Mouse (Mus musculus) cerebellum, postnatal 25 days (tissue): ENCODE measurements at regions not wholly inside any gene's neighbourhood (a gene's known extent, or its start where the extent isn't known, plus 50 kb on each side); places are given as distances from the start of the nearest gene placed in this dataset.

Experiments
- DNase-seq, 2 experiments: peaks; one replicate each; pipeline ENCODE4 v3.0.0; 2021; ENCODE audit warnings: mixed read lengths in 2 of 2

DNA sequence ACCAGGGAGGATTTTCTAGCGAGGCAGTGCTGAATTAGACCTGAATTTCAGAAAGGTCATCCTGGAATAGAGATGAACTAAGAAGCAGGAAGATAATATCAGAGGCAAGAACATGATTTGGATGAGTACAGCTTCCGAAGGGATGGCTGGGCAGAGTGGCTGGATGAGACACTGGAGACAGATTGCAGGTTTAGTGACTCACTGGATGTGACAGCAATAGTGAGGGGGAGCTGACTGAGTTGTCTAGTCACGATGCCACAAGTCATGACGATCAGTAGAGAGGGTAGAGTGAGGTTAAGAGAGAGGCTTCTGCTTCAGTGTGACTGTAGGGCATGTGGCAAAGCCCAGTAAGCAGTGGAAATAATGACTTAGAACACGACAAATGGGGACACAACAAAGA is 181.3 kb upstream of the Npy start:
- DNase-seq = no peak

DNA sequence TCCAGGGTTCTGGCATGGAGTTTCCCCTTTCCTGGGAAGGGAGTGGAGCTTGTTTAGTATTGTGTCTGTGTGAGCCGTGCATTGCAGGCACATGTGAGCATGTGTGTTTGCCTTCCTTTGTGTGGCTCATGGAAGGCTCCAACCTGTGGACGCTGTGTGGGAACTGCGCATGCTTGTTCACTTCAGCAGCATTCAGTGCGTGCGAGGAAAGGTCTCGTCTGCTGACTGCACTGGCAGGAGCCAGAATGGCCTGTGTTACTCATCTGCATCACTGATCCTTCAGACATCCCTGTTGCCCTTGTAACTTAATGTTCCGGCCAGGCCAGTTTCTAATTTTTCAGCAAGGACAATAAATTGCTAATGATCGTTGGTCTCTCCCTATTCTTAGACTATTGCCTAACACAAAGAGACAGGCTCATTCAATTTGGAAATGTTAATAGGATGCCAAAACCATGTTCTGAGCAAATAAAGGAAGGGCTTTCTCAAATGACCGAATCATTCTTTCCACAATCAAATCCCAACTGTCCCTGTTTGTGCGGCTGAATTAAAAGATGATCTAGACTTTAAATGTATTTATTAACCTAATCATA is 167.9 kb upstream of the Npy start:
- no peak for DNase-seq

DNA sequence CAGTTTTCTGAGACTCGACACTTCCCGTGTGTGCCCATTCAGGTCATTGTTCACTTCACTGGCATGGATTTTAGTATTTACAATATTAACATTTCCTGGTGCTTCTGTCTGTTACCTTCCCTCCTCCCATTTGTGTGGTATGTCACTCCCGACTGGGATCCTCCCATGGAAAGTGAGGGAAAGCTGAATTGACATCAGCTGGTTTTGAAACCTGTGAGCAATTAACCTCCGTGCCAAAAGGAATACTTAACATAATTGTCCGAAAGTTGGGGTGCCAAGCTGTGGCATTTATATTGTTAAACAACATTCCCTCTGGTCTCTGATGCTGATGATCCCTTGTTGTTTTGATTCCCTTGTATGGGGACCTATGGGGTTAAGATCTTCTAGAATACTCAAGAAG is 167.3 kb upstream of the Npy start:
- DNase-seq = no peak

DNA sequence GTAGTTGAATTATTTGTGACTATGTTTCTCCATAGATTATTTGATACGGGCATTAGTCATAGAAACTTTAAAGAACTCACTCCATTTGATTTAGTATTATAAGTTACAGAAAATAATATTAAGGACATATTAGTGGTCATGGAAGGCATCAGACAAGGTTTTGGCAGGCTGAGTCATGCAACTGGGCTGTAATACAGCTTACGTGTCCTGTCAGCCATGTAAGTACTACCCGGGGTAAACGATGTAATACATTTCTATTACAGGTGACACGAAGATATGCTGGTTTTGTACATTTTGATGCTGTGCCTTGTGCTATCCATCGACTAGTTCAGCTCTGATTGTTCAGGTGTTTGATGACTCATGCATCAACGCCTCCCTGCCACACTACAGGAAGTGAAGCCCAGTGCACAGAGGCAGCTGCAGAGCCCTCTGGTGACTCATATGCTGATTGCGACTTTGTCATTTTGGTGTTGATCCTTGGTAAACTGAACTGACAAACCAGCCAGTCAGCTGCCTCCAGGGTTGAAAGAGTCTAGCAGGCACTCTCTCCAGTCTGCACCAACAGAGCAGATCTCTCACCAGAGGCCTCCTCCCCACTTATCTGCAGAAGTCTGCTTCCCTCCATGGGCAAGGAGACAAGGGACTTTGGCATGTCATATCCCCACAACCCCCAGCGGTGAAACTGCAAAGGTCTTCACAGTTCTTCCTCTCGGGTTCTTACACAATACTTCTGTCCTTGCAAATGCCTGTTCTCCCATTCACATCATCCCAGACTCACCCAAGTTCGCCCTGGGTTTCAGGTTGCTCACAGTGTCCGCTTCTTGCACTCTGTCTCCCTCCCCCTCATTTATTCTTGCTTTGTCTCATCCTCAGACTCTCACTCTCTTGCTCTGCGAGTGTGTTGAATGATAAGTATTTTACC is 165.9 kb upstream of the Npy start:
- DNase-seq = no peak

DNA sequence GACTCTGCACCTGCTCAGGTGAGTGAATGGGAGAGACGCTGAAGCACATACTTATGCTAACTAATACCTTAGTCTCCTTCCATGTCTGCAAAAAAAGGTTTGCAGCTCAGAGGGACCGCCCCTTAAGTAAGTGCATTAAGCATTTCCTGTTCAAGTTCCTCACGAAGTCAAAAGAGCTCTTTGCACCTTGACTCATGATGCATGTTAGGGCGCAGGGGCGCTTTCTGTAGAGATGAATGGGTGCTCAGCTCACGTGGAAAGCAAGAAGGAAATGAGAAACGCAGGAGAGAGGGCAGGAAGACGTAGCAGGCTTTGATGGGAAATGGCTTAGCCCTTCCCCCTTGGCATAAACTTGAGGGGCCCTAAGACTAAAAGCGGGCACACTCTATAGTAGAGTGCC is 164.5 kb upstream of the Npy start:
- DNase-seq = no peak

DNA sequence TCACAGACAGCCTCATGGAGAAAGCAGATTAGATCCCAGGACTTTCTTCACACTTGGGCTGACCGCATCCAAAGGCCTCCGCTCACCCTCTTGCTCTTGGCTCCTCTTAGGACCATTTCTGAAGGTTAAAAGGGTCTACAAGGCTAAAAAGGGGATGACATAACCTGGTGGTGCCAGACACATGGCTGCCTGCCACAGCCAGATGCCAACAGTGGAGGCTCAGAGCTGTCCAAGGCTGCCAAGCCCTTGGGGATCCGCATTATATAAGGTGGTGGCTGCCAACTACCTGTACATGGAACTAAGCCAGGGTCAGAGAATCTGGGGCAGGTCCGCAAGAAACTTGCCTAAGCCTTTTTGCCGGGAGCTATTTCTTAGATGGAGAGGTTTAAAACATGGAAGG is 151.5 kb upstream of the Npy start:
- DNase-seq = peak; percentile 63 to 71

DNA sequence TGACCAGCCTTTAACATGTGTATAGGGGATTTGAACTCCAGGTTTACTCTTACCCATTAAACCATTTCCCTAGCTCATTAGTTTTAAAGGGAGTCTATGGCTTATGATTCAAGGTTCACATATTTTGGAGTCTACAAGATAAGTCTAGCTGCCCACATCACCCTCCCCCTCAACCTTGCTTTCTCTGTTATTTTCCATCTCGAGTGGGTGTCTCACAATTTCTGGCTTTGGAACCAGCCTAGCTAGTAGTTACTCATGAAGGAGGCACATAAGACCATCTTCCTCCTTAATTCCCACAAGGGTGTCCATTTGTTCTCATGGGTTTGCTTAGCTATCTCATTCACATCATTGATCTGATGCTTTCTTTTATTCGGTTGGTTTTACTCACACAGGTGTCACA is 150.6 kb upstream of the Npy start:
- DNase-seq = no peak

DNA sequence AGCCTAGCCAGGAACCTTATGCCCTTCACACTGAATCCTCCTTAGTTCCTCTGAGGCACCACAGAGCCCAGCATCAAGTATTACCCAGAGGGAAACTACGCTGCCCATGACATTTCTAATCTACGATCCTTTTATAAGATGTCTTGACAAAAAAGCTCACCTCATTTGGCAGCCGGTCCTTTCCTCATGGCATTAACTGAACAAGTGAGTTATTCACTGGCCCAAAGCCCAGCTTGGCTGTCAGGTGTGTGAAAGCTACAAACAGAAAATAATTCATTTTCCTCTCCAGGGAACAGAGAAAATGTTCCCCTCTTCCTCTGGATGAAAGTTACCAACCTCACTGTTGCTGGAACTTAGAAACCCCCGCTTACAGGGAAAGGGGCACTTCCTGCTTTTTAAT is 135.7 kb upstream of the Npy start:
- peak in 1 of 2 experiments; percentile 53 for DNase-seq

DNA sequence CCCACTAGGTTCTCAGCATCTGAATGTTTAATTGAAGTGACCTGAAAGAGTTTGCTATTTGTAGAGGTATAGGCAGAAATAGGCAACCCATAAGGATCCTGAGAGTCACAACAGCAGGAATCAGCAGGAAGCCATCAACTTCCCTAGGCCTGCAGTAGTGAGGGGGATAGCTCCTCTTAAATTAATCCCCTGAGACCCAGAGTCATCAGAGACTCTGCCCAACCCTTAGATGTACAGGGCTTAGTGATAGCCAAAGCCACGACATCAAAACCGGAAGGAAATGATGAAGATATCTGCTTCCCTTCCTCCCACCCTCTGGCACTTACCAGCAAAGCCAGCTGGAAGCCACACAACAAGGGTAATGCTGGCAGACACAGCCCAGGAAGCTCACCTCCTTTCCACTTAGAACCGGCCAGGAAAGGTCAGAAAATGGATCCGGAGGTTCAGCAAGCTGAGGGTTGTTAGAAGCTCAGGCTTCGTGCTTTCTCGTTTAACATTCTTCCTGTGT is 130.4 kb upstream of the Npy start:
- DNase-seq = peak; percentile 14 to 28

DNA sequence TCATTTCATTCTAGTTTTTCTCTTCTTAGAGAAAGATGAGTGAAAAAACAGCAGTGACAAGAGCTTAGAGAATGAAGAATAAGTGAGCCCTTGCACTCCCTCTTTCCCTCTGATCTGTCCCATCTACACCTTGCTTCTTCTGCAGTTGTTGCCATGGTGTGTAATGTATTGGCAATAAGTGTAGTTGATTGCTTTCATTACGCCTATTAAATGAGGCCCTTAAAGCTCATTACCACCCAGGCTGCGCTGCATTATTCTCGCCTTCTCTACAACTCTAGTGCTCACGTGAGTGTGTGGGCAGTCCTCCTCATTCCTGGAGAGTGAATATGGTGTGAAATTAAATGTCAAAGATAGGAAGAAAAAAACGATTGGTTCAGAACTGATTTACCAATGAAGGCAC is 127.7 kb upstream of the Npy start:
- no peak for DNase-seq

DNA sequence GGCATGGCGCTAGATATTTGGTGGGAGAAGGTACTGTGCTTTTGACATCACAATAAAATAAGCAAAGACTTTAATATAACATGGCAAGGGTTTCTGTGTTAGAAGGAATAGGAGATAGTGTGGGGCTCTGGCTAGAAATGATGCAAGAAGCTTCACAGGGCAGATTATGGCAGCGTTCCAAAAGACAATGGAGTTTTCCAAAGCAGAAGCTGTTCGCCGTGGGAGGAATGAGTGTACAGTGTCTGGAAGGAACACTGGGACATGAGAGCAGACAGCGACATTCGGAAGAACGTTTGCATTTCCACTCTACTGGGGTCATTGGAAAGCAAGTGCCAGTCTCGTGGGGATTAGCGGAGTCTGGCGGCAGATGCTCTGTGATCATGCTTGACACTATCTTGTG is 125.5 kb upstream of the Npy start:
- DNase-seq = no peak

DNA sequence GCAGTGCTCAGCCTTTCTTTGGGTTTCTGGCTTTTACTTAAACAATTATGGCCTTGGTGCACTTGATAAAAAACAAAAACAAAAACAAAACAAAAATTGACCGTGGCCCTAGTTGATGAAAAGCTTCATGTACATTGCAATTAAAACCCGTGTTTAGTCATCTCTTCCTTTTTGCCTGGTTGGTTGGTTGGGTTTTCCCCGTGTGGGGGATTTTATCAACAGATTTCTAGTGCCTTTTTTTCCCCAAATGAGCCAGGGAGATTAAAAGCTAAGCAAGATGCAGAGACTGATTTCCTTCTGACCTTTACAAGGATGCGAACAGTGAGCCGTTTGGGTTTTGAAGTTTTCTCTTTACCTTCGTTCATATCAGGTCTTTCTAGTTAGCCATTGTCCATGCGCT is 121.1 kb upstream of the Npy start:
- DNase-seq = no peak

DNA sequence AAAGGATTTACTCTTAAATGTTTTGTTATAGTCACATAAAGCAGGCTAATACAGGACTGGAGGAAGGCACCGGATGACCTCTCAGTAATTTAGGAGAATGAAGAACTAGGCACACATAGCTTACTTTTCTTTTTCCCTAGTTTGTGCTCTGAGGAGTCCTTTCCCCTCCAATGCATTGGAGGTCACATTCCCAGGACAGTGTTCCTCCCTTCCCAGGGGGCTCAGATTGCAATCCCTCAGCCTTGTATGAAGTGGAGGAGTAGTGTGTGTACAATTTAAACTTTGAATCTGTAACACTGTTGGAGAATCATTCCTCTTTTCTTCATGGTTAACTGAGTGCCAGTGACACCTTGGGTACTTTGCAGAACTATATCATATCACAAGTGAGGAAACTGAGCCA is 109.5 kb upstream of the Npy start:
- no peak for DNase-seq

DNA sequence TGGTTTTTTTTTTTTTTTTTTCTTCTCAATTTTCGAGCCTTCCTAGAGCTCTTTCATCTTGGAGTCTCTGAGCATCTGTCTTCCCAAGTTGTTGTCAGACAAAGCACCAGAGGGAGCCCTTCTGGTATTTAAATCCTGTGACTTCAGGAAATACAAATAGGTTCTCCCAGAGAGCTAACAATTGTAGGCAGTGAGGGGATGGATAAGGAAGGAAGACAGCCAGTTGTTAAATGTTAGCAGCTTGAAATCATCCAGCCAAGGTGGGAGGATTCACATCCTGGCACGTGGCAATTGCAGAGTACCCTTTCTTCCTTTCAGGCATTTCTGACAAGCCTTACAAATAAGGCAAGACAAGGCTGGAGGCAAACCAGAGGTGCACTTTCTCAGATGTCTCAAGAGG is 106.0 kb upstream of the Npy start:
- no peak for DNase-seq

DNA sequence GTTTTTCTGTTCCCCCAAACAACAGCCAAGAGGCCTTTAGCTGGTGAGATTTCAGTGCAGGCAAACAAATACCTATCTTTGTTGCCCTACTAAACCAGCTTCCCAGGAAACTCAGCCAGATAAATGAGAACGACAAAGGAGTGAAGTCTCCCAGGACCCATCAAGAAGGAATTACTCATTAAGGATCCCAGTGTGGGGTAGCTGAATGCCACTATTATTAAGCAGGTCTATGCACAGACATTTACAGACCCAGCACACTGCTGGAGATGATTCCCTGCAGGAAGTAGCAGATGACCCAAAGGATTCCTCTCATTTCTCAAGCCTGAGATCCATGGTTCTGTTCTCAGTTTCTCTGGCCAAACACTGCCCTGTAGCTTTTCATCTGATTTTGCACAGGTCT is 105.6 kb upstream of the Npy start:
- no peak for DNase-seq

DNA sequence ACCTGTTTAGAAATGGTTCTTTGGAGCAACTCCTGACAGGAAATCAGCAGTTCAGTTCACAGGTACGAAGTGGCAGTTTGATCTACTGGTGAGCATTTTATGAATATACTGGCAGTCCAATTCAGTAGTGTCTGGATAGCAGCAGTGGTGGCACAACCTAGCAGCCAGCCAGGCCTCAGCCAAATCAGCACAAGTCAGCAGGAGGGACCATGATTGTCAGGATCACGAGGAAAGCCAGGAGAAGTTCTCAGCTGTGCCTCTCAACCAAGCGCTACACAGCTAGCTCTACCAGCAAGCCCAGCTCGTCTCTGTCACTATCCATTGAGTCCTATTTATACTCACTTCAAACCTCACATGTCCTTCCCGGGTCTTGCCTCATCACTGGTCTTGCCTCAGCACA is 89.3 kb upstream of the Npy start:
- peak; percentile 50 to 63 for DNase-seq

DNA sequence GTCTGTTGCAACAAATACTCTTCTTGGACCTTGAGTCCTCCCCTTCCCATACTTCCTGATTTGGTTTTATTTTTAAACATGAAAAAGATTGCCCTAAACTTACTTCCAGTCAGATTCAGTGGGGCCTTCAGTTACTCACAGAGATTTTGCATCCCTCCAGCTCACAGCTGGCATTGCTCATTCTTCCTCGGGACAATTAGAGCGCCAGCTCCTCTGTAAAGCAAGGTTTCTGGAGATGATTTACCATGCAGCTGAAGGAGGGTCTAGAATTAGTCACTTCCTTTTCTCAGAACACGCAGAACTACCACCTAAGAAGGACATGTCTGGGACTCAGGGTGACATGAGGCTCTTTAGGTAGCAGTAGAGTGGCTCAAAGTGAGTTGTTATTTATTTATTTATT is 79.4 kb upstream of the Npy start:
- DNase-seq = no peak

DNA sequence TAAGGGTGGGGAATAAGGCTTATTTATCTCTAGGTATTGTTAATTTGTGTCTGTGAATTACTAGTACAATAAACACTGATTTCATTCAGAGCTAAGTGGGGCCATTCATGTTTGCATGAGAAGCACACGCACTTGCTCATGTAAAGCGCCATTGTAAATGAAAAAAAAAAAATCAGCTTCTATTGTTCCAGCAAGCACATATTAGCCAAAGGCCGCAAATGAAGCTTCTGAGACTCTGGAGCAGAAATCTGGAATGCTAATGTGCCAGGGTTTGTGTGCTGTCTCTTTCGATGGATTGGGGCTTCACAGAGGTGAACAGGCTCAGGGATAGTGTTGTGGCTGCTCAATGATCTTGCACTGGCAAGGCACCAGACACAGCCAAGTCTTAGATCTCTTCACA is 77.2 kb upstream of the Npy start:
- no peak for DNase-seq

DNA sequence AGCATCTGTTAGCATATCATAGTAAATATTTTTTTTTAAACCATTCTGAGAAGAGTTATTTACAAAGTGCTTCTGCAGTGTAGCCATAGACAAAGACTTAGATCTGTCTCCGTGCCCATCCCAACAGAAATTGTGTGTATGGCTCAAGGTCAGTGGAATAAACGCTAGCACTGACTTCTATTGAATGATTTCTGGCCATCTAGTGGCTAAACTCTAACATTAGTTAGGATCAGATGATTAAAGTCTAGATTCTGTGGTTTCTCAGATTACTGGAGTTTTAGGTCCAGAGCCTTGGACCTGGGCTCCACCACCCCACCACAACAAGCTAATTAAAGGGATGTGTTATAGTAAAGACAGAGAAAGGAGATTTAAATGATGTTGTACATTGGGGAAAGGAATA is 72.0 kb upstream of the Npy start:
- DNase-seq = no peak

DNA sequence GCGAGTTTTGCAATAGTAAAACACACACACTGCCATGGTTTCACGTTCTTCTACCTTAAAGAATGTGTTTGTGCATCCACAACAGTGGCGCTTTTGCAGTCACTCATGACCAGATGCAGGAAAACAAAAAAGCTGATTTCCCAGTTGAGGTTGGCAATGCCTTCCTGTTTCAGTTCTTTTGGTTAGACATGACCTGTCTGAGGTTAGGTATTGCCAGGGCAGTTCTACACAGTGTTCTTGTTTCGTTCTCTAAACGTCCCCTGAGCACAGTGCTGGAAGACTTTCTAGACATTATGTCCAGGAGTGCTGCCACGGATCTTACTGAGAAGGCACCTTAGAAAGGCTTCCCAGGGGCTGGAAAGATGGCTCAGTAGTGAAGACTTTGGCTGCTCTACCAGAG is 62.9 kb upstream of the Npy start:
- DNase-seq = no peak

DNA sequence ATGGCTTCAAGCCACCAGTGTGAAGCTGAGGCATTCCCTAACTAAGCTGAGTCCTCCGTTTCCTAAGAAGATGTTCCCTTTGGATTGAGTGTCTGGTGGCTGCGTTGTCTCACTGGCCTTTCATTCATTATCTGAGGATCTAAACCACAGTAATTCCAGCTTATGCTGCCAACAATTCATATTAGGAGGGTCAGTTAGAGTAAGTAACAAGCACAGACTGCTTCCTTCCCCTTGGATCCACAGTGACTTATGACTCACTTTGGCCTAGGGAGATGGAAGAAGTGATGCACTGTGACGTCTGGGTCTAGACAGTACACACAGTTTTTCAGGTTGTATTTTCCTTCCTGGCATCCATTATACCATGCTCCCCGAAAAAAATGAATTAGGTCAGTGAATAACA is 57.8 kb upstream of the Npy start:
- no peak for DNase-seq

DNA sequence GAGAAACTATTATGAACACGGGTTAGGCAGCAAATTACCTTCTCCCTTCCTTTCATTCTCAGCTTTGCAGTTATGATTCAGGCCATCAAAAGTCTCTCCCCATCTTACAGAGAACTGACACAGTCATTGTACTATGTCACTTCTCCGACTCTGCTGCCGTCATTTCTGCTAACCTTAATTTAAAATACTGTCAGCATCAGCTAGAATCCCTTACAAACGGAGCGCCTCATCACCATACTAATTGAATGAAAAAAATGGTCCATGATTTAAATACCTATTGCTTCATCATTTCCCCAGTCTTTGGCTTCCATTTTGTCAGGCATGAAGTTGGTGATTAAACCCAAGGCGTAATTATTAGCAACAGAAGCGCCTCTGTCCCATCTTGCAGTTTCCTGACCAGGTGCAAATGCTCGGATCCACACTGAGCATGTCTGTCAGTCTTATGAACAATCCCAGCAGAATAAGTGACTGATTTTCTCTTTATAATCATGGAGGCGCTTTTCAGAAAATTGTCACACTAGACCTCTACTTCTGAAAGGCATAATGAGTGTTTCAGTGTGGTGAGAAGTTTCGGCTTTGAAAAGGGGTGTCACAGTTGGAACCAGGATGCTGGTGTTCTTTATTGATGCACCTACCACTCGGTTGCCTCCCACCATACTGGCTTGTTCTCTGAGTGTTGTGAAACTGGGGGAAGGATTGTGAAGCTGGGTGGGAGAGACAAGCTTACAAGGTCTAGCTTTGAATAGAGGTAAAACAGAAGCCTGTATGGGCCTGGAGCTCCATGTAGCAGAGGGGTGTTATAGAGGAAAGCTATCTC is 52.4 kb upstream of the Npy start:
- no peak for DNase-seq
